Mouse (Mus musculus) adipocyte (in vitro differentiated cells): ENCODE measurements at regions not wholly inside any gene's neighbourhood (a gene's known extent, or its start where the extent isn't known, plus 50 kb on each side); places are given as distances from the start of the nearest gene placed in this dataset.
A peak's percentile ranks its signal among the peaks of the same experiment; 100 is the strongest.

Experiments
- DNase-seq: peaks from one replicate; pipeline ENCODE4 v3.0.0-alpha.2; 2016; ENCODE audit warnings: low spot score

GRCm38 (mm10) chr6:122394160-122394559 is 53.8 kb upstream of the Phc1 start:
- no peak for DNase-seq

GRCm38 (mm10) chr6:122393231-122393881 is 53.0 kb upstream of the Phc1 start:
- DNase-seq, result no peak

DNA sequence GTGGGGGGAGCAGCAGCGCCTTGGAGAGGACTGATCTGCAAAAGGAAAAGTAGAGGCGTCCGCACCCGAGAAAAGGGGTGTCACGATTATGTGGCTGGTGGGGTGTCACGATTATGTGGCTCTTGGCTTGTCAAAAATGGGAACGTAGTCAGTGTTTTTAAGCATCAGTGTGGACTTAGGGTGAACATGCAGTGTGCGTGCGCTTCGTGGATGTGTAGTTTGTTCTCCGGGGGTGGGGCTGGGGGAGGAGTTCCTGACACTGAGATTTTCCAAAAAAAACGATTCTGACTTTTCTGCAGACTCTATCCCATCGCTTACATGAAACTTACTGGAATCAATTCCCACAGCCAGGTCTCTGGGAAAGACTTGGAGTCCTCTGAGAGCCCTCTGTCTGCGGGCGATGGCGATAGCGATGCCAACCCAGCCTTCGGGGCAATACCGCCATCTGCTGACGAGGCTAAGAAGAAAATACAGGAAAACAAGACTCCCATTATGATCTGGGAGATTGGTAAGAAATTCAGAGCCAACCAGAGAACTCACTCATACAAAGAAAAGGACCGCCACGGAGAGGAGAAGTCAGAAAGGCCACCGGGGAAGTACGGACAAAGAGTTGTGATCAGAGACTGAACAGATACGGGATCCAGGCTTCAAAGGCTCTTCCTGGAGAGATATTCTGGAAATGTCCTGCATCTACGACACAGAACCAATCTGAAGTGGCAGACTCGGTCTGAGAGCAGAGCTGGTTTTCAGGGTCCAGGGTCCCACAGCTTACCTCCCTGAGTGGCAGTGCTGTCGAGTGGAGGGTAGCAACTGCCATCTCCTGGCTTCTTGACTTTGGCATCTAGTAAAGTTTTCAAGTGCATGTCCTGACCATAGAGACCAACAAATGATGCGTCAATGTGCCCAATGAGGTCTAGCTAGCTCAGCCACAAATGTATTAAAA is 51.6 kb upstream of the Phc1 start:
- peak; percentile 73 for DNase-seq

- DNase-seq, result no peak
These were observed 50.8 kb upstream of the Phc1 start for GRCm38 (mm10) chr6:122391126-122391525.

- no peak for DNase-seq
These were observed 50.4 kb upstream of the Phc1 start for GRCm38 (mm10) chr6:122390720-122391119.
